Mouse (Mus musculus): ENCODE measurements around the gene Emilin2. TPM values are rescaled to one million over a fixed set of nuclear protein-coding genes. Genes with fewer than 3 reads are reported as not detected.

Gene Emilin2
- total RNA-seq, 2 experiments from 2014 or later, result 107 to 118 TPM

DNA sequence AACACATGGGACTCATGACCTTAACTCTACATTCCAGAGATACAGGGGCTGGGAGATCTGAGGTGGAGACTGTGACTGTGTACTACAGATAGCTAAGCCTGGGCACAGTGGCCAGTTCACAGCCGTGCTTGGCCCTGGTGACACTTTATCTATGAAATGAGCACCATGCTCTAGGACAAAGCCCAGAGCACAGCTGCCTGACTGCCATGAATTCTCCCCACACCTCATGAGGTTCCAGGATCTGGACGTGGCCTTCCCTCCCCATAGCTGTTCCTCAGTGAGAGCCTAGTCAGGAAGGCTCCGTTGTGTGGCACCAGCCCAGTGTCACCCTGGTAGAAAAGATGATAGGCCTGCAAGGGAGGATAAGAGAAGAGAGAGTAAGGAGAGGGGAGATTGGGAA is 43.2 kb downstream of the Emilin2 start:
- intact Hi-C loops (cut with DNase I), result no loop called here
- no peak for DNase-seq

DNA sequence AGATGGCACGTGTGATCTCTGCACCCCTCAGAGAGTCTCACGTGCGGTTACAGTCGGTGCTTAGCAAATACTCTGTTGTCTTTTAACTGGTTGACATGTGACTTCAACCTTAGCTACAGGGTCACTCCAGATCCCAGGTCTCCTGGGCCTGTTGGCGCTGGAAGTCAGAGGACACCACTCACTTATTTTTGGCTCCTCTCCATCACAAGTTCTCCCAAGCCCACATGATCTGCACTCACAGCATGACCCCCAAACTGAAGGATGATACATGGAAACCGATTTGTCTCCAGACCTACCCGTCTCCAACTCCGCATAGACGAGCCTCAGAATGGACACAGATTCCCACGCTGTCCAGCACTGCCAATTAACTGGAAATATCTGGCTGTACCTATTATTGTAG is 43.6 kb downstream of the Emilin2 start:
- DNase-seq, result no peak
- intact Hi-C loops (cut with DNase I), result no loop called here

DNA sequence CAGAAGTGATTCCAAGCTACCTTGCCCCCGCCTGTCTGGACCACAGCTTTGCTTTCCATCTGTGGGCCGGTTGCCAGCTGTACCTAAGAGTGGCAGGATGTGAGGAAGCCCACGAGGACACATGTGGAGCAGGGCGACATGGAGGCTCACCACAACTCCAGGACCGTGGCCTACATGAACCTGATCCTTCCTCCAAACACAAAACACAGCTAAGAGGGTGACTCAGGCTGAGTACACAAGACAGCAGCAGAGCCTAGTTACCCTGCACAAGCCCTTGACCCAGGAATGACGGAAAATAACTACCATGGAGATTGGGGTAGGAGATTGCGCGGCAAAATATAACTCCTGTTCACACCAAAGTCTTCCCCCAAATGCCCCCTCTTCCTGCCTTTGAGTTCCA is 44.4 kb downstream of the Emilin2 start:
- intact Hi-C loops (cut with DNase I), result no loop called here
- no peak for DNase-seq

DNA sequence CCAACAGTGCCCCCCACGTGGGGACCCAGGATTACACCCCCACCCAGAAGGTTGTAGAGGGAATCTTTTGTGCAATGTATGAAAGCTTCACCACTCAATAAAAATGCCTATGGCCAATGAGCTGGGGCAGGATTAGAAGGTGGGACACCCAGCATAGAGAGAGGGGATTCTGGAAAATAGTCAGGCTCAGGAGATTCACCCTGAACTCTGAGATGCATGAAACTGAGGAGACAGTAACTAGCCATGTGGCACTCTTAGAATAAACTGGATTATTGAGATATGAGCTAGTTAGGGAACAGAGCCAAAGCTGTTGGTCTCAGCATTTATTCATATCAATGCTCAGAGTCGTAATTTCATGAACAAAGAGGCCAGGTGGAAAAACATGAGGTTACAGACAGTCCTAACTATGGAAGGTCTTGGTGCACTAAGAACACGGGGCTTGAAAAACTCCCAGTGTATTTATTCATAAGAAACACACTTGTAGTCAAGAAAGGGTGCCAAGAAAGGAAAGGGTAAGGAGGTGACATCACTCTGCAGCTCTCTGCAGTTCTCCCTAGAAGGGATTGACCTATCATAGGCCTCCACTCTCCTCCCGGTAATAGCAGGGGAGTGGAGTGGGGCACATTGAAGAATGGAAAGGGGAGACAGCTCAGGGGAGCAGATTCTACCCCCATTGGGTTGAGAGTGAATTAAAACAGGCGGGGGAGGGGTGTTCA is 46.3 kb downstream of the Emilin2 start:
- intact Hi-C loops (cut with DNase I), result no loop called here
- no peak for DNase-seq

DNA sequence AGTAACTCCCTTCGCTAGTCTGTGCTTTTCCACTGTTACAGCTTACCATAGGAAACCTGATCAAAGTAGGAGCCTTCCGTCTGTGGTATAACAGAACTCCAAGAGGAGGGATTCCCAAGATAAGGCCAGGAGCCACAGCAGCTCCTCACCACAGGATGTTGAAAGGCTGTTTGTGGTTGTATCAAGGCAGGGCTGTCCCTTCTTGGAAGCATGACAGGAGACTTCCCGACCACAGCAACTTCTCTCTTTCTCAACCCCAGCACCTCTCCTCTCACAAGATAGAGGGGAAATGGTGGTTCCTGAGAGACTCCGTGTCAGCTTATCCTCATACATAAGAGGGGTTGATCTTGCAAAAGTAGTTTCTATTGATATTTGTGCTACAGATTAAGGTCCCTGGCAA is 47.0 kb downstream of the Emilin2 start:
- intact Hi-C loops (cut with DNase I), result no loop called here
- no peak for DNase-seq

DNA sequence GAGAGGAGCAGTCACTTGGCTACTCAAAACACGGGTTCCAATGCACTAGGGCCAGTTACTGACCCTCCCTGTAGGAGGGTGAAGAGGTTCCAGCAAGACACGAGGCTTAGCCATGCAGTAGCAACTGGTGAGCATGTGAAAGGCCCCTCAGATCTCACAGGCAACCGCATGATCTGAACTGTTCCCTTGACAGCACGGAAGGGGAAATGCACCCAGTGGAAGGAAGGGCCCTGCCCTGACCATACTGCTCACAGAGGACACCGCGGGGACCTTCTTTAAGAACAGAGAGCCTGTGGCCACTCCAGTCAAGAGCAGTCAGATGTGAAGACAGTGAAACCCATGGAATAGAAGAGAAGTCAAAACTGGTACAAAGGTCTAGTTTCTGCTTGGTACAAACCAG is 48.6 kb downstream of the Emilin2 start:
- no peak for DNase-seq
- intact Hi-C loops (cut with DNase I), result no loop called here

DNA sequence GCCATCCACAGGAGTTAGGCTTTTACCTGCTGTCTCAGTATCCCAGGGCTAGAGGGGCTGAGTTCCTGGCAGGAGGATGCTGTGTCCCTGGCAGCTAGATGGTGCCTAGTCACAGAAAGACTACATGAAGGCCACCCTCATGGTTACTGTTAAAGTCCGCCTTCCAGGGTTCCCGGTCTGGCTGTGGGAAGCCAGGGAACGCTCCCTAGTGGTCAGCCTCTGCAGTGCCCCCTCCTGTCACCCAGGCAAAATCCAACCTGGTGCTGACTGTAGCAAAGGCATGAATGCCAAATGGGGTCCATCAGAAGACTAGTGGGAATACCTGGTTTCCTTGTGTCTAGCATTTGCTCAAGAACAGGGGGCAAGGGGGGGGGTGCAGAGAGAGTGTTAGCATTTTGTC is 51.1 kb downstream of the Emilin2 start:
- no peak for DNase-seq
- intact Hi-C loops (cut with DNase I), result no loop called here

DNA sequence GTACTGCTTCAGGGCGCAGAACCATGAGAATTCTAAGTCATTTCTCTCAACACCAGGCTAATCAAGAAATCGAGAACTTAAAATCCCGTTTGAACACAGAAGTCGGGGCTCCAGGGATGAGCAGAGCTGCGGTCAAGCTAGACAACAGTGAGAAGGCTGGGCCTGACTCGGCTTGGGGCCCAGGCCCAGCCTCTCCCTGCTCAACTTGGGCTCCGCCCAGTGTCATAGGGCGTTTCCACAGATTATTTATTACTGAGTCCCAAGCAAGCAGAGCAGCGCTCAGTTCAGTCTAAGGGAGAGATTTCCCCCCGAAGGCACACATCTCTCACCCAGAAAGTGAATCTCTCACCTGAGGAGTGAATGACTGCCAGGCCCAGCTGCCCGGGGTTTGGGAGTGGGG is 52.1 kb downstream of the Emilin2 start:
- intact Hi-C loops (cut with DNase I), result no loop called here
- peak; percentile 50 to 64 for DNase-seq

DNA sequence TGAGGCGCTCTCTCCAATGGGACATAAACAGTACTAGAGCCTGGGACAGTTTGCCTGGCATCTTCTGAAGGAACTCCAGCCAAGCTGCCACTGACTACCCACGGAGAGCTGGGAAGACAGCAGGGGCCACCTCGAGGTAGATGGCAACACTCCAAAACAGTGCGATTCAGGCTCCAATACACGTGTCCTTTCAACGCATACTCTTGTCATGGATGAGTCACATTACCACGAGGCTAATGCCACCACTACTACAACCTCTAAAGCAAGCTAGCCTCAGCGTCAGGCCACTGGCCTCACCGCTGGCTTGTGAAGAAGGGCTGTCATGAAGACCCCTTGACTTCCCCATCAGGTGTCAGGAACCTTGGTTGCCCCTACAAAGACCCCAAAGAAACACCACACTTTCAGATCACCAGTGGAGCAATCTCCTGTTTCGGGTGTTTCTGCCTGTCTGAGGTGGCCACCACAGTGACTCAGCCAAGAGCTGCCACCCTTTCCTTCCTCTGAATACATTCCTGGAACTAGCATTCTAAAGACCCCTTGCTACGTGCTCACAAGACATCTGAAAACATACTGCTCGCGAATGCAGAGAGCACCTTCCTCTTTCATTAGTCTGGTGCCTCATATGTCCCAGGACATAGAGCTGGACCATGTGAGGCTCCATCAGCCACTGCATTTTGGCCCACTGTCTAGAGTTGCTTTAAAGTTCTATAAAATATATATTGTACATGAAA is 54.8 kb downstream of the Emilin2 start:
- DNase-seq, result peak in 1 of 2 experiments; percentile 54

DNA sequence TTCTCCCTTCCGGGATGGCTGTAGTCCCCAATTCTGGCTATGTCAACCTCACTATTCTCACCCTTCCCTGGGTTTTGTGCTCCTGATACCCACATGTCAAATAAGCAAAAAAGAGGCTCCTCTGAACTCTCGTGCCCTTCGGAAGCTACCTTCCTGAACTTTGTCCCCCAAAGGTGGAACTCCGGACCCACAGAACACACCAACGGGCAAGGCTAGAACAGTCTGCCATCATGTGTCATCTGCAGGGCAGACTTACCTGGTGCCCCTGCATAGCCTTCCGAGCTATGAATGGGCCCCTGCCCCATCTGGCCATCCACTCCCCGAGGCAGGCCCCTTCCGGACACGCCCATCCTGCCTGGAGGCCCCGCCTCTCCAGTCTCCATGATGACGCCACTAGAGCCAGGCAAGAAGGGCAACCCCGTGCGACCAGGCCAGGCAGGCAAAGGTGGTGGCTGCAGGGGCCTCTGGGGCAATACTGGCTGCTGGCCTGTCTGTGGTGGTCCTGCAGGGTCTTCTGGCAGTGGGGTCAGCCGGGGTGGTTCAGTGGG is 55.6 kb downstream of the Emilin2 start:
- no peak for DNase-seq
- intact Hi-C loops (cut with DNase I), result no loop called here

More for the DNA sequence above, 54.8 kb downstream of the Emilin2 start:
- intact Hi-C loops (cut with DNase I), result no loop called here

DNA sequence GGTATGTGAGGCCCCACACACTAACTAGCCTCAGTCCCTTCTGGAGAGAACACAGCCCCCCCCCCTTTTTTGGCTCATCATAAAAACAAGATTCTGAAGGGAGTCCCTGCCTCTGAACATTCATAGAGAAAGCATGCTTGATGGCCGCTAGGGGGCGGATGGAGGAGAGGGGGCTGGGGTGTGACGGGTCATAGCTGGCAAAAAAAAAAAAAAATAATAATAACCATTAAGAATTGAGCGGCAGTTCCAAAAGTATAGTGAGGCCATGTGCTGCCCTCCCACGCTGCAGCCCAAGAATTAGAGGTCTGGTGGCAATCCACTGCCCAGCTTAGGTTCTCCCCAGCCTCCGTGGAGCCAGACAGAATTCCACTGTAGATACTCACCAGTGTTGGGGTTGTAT is 57.0 kb downstream of the Emilin2 start:
- DNase-seq, result peak; percentile 65
- intact Hi-C loops (cut with DNase I), result no loop called here

DNA sequence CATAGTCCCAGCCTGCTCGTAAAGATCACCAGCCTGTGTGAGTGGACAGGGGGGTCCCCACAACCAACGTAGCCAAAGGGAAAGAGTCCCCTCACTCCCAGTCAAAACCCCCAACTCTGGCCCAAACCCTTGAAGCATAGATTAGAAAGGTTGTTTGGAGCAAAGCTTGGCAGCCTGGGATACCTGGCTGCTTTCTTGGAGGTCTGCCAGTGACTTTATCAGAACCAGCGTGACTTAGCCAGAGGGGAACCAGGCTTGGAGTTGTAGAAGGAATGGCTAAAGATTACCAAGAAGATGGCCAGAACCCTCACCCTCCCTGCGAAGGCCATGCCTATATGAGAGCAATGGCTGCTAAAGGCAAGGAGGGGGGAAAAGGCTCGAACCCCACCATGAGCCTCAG is 57.7 kb downstream of the Emilin2 start:
- peak in 1 of 2 experiments; percentile 33 for DNase-seq
- intact Hi-C loops (cut with DNase I), result no loop called here

DNA sequence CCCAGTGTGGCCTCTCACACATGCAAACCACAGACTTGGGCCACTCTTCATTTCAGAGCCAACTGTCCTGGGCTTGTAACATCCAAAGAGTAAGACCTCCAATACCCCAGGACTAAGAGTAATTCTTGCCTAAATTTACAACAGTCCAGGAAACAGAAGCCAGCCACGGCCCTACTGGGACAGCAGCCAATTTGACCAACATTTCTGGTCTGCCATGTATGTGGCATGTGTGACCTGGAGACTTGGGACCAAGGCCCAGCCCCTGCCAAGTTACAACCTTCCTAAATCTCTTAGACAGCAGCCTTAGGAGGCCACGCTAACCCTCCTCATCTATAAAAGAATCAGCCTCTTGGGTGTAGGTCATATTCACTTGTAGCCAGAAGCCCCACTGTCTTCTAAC is 58.4 kb downstream of the Emilin2 start:
- no peak for DNase-seq
- intact Hi-C loops (cut with DNase I), result loop anchor here (1.0 kb wide), 1 partner anchor 58 kb away; the partner anchor contains the start of gene Emilin2

DNA sequence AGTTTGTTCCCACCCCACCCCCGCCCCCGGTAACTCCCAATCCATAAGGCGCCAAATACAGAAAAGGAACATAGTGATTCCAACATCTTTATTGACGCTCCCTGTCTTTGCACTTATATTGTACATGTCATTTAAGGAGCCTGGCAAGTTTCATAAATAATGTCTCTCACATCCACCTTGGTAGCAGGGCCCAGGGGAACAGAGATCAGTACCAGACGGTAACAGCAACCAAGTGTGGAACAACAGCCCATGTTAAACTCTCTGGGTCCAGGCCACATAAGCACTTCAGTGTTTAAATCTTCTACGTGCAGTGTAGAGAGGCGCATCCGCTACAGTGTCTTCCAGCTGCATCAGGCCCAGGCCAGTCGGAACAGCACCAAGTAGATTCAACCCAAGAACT is 59.7 kb downstream of the Emilin2 start:
- intact Hi-C loops (cut with DNase I), result no loop called here
- DNase-seq, result no peak

DNA sequence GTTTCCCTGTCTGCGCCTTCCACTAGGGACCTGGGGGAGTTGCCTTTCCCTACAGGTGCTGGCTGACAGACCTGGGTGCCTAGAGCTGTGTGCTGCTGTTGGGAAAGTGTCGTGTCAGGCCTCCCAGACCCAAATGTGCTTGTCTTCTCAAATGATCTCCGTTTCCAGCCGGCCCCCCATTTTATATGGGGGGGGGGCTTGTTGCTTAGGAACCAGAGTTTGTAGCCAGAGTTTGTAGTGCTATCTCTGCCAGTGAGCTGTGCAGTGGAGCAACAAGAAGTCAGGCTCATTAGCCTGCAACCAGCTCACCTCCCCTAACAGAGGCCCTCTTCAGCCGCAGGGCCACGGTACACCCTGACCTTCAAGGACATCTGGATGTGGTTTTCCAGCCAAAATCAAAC is 60.2 kb downstream of the Emilin2 start:
- no peak for DNase-seq
- intact Hi-C loops (cut with DNase I), result no loop called here

DNA sequence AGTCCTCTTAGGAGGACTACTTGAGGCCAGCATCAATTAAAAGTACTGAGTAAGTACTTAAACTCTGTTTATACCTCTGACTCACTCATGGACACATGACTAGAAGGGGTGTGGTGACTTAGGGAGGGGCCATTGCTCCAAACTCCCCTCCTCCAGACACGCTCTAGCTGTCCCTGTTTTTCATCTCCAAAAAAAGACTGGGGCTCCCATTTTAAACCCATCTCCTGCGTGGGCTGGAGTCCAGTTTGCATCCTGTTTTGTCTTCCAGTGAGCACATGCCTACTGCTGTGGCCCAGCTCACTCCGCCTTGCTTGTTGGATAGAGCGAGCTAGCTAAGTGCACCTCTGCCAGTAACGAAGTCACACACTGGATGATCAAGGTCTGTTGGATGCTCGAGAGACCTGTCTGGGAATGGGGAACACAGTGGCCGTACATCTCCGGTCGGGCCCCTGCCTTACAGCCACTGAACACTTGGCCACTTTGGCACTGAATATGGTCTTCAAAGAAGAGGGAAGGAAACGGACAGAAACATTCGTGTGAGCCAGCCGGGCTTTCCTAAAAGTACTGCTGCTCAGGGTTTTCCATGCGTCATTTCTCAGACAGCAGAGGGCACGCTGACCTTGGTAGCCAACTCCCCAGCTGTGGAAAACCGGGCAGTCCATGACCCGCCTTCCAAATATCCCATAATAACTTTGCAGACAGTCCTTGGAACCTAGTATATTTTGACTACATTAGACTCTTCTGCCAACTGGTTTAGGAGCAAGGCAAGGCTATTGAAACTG is 60.8 kb downstream of the Emilin2 start:
- DNase-seq, result peak; percentile 42 to 54
- intact Hi-C loops (cut with DNase I), result no loop called here

DNA sequence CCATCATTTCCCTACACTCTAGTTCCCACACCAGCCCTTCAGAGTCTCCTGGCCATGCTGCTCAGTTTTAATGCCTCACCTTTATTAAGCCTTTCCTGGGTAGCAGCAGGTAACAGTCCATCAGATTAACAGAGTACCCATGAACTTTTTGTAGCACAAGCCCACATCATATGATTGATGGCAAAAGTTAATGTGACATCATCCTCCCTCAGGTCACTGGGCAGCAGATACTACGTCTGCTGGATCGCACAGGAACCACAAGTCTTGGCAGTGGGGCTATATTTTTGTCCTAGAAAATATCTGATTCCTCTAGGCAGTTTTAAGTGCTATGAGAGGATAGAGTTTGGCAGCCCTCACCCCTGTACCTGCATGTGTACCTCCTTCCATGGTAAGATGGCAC is 61.7 kb downstream of the Emilin2 start:
- no peak for DNase-seq
- intact Hi-C loops (cut with DNase I), result no loop called here

DNA sequence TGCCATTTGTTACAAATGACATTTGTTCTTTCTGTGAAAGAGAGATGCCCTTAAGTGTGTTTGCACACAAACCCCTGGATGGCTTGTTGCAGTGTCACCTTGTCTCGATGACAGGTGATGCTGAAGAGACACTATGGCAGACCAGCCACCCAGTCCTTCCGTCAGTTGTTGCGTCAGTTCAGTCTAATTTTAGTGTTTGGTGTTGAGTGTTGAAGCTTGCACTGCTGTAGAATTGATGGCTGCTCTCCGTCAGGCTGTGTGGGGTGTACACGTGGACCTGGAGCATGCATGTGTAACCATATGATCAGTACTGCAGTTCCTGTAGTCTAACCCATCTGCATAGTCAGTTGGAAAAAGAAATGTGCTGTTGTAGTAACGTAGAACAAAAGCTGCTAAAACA is 62.8 kb downstream of the Emilin2 start:
- intact Hi-C loops (cut with DNase I), result no loop called here
- DNase-seq, result no peak

DNA sequence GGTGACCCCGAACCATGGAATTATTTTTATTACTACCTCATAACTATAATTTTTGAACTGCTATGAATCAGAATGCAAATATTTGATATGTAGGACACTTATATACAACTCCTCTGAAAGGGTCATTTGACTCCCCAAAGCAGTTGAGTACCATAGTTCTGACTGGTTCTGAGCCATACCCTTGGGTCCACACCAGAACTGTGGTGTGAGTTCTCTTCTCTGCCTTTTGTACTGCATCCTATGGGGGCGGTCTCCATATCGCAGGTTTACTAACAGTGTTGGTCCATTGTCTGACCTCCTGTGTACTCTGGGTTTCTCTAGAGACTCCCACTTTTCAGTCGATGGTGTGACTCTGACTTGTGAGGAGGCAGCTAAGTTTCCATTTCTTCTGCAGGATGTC is 65.8 kb downstream of the Emilin2 start:
- DNase-seq, result no peak
- intact Hi-C loops (cut with DNase I), result no loop called here

DNA sequence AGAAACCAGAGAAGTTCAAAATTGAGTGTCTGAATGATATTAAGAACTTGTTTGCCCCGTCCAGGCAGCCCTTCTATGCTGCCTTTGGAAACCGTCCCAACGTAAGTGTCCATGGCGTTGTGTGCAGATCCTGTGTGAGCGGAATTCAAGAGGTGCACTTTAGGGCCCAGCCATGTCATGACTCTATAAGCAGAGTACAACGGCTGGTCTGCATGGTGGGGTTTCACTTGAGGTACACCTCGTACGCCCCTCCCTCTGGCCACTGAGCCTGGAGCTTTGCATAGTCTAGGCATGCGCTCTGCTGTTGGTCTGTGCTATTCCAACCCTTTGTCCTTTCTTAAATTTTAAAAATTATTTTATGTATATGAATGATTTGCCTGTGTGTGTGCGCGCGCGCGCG is 66.6 kb downstream of the Emilin2 start:
- DNase-seq, result no peak
- intact Hi-C loops (cut with DNase I), result no loop called here

DNA sequence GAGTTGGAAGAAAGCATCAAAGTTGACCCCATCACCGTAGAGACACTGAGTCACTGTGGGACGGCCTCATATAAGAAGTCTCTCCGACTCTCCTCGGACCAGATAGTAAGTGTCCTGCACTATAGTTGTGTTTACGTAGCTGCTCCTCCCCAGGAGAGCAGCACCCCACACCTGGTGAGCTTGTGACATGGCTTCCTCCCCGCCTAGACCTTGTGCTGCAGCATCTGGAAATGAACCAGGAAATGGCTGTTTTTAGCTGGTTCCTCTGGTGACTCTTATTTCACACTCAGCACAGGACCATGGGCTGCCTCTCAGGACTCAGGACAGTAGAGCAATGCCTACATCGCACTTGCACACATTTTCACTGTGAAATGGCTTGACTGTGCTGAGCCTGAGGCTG is 69.1 kb downstream of the Emilin2 start:
- intact Hi-C loops (cut with DNase I), result no loop called here
- no peak for DNase-seq
